Mouse (Mus musculus) skeletal muscle tissue, adult 2 months (tissue): ENCODE data around the gene Dnali1.
A peak's percentile ranks its signal among the peaks of the same experiment; 100 is the strongest.

Experiments used
- DNase-seq: peaks from one replicate; pipeline ENCODE4 v3.0.0-alpha.2; 2012; ENCODE audit warnings: low read depth, low spot score

Dnali1 gene

GRCm38 (mm10) chr4:125065517-125066307 lies at the start of gene Dnali1:
Gene Dnali1 (minus strand): TSS chr4:125065703.
- DNase-seq: peak; percentile 30

- no peak for DNase-seq
Measured at GRCm38 (mm10) chr4:125115081-125115480, 49.6 kb upstream of the Dnali1 start.

DNA sequence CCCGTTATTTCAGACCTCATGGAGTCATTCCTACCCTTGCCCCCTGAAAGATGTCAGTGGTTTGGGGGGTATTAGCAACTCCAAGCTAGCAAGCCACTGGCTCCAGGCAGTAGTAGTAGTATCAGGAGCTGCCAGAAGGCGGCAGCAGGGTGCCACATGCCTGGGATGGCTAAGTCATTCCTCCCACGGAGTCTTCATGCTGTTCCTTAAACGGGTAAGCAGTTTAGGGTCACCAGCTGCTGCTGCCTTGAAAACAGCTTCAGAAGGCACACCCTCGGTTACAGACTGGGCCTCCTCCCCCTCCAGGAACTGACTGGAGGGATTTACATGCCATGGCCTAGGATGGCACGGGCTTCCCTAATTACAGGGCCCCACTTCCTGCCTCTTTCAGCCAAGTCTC lies 49.1 kb upstream of the Dnali1 start:
- peak; percentile 82 for DNase-seq

- no peak for DNase-seq
Measured at GRCm38 (mm10) chr4:125105354-125105753, 39.9 kb upstream of the Dnali1 start.

DNA sequence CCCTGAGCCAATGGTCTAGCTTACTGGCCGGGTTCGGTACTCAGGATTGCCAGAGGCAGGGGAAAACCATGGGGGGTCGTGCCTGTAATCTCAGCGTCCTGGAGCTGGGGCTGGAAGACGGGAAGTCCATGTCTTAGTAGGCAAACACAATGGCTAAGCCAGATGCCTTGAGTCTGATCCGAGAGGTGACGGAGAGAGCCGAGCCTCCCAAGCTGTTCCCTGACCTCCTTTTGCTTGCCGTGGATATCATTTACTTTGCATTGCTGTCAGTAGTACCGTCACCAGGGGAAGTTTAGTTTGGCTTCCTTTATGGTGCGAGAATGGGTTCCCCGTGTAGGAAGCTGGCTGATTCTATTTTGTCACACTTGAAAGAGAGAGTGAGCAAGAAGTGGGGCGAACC lies 35.8 kb upstream of the Dnali1 start:
- DNase-seq: no peak

DNA sequence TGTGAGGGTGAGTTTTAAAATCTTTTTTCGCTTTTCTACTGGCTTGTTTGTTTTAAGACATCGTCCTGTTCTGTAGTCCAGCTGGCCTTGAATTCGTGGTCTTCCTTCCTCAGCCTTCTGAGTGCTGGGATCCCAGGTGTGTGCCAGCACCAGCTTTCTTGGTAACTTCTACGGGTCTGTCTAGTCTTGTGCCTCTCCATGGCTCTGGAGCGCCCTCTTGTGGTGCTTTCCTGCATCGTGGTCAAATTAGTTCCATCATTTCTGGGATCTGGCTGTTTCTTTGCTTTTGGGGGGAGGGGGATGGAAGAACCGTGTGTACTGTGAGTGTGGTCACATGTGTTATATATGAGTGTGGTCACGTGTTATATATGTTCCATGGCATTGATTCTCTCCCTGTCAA lies 34.0 kb upstream of the Dnali1 start:
- peak; percentile 46 for DNase-seq

- no peak for DNase-seq
Measured at GRCm38 (mm10) chr4:125097412-125097811, 31.9 kb upstream of the Dnali1 start.

DNA sequence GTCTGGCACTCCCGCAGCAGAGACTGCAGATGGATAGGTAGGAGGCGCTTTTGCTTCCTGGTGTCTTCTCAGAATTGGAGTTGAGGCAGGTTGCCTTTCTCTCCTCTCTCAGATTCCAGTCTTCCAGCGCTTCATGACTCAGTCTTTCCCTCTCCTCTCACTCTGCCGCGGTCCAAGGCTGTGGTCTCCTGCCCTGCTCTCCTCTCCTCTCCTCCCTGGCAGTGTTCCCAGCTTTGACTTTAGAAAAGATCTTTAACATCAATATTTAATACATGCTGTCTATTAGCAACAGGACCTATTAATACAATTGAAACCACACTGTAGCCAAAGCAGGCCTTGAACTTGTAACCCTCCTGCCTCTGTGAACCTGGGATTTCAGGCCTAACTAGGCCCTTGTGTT lies 30.6 kb upstream of the Dnali1 start:
- DNase-seq: no peak

DNA sequence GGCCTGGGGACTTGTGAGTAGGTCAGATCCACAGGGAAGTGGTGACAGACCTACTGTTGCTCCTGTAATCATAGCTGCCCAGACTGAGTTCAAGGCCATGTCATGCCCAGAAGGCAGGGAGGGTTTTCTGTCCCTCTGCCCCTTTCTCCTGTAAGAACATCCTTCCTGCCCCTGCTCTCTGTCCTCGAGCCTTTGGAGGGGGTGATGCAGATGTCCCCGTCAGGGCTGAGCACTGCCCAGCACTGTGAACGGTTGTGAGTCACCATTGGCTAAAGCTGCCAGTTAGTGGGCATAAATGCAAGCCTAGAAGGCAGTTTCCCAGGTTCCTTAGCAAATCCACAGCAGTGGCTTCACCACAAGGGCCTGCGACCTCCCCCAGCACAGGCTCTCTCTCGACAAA lies 27.5 kb upstream of the Dnali1 start:
- no peak for DNase-seq

GRCm38 (mm10) chr4:125085346-125085841 lies 19.9 kb upstream of the Dnali1 start:
- no peak for DNase-seq

DNA sequence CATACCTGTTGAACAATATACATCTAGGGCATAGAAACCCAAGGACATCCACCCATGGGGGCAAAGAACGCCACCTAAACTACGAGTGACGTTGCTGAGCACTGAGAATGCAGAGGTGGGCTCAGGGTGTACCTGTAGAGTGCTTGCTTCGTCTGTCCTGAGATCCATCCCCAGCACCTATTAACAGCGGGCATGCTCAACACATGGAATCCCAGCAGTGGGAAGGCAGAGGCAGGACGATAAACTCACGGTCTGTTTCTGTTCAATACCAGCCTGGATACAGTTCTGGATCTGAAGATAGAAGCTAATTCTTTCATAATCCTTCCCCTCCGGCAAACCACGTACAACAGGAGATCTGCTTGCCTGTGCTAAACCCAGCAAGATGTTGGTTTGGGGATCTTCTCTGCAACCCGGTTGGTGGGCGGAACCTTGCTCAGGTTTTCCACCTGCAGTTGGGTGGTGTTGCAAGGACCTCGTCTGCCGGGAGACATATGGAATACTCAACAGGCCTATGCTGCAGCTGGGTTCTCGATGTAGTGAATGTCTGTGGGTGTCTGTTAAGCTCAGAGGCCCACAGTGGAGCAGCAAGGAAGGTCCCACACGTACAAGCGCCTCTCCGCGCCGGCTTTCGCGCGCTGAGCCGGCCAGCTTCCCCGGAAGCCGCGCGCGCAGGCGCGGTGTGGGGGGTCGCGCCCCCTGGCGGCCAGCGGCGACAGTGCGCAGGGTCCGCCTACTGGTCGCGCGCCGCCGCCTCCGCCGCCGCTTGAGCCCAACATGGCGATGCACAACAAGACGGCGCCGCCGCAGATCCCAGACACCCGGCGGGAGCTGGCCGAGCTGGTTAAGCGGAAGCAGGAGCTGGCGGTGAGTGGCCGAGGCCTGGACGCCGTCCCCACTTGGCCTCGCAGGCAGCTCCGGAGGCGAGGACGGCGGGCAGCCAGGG lies 19.2 kb upstream of the Dnali1 start, which contains the start of gene Meaf6:
TSS of gene Meaf6 (plus strand) at position 732 of the 943 bp plus-strand sequence.
- DNase-seq: peak; percentile 70

DNA sequence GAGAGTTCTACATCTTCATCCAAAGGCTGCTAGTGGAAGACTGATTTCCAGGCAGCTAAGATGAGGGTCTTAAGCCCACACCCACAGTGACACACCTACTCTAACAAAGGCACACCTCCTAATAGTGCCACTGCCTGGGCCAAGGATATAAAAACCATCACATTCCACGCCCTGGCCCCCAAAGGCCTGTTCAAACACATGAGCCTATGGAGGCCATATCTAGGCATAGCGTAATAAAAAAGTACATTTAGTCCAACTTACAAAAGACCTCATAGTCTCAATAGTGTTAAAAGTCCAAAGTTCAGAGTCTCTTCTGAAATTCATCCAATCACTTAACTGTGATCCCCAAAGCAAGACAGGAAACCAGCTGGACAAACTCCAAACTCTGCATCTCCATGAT lies 13.2 kb upstream of the Dnali1 start:
- DNase-seq: no peak

GRCm38 (mm10) chr4:125077700-125078099 lies 12.2 kb upstream of the Dnali1 start:
- DNase-seq: no peak

DNA sequence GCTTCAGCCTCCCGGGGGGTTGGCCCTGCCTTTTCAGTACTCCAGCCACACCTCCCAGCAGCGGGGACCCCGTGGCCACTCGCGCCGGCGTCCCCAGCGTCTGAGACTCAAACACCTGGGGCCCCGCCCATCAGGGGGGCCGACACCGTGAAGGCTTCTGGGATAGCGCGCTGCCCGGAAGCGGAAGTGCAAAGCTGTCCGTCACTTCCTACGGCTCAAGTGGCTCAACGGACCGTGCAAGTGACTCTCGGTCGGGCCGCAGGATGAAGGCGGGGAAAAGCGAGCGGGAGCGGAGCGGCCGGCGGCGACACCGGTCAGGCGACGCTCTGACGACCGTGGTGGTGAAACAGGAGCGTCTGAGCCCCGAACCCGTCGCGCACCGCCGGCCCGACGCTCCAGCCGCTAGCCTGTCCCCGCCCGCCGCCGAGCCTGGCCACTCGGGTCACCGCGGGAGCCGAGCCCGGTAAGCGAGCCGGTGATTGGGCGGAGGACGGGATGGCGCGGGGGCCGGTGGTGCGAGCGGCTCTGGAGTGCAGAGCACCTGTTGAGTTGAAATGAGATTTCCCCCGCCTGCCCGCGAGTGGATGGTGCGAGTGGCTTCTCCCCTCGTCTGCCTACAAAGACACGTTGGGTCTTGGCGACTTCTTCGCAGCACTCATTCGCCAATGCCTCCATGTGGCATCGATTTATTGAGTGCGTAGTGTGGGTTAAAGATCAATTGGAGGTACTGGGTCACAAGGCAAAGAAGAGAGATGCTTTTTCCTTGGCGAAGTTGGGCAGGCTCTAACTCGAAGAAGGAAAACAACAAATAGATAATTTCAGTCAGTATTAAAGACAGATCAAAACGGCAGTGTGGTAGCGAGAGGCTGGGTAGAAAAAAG lies 1.2 kb upstream of the Dnali1 start, which contains the start of gene Snip1:
TSS of gene Snip1 (plus strand) at position 183 of the 881 bp plus-strand sequence.
- peak; percentile 85 for DNase-seq

DNA sequence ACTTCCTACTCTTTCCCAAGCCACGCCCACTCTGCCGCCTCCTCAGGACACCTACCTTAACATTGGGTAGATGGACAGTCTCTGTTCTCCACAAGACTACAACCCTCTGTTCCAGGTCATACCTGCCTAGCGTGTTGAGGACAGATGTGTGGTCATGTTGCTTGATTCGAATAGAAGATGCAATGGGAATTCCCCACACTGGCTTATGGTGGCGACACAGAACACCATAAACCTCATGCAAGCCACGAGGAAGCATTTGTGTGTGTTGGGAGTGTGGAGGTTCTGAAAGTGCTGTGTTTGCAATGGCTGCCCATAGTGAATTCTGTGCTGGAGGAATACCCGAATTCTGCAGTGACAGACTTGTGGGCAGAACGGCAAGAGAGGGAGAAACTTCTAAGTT lies 1.7 kb downstream of the Dnali1 start:
- no peak for DNase-seq

DNA sequence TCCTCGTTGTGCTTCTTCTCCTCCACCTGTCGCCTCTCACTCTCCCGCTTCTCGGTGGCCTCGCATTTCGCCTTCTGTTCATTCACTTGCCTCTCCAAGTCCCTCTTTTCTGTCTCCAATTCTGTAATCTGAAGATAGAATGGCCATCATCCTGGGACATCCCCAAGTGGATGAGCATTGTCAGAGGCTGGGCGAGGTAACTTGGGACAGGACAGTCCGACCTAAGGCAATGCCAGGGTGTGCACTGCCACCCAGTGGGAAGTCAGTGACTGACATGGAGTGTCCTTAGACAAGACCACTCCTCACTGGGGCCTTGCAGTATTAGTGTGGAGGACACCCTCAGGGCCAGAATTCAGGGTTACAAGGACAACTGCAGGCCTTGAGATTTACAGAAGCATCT lies 6.5 kb downstream of the Dnali1 start:
- DNase-seq: peak; percentile 17

DNA sequence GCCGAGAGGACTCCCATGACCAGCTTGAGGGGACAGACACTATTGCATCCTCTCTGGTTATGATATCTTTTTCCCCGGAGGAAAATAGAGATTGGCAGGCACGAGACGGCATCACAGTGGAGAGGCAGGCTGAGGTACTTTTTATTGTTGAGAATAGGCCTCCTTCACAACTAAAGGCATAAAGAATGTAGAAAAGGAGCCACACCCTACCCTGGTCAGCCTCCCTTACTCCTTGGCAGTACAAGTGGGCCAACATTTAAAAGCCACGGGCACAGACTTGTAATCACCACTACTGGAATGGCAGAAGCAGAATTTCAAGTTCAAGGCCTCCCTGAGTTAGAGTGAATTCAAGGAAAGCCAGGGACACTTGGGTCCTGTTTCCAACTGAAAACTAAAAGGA lies 7.5 kb downstream of the Dnali1 start:
- DNase-seq: no peak

DNA sequence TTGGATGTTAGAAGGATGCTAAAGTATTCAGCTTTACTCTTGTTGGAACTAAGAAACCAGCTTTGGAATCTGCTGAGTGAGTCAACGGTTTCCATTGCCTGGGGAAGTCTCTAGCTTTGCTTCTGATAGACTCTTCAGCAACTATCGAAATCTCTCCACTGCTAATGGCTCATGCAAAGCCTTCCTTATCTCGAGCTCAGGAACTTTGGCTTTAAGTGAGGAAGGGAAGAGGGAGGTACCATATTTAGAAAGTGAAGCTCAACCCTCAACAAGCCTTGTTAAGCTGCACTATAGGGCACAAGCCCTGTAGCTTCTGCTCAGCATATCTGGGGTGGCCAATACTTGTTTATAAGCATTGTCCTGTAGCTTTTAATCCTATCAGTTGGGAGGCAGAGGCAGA lies 8.2 kb downstream of the Dnali1 start:
- DNase-seq: no peak

DNA sequence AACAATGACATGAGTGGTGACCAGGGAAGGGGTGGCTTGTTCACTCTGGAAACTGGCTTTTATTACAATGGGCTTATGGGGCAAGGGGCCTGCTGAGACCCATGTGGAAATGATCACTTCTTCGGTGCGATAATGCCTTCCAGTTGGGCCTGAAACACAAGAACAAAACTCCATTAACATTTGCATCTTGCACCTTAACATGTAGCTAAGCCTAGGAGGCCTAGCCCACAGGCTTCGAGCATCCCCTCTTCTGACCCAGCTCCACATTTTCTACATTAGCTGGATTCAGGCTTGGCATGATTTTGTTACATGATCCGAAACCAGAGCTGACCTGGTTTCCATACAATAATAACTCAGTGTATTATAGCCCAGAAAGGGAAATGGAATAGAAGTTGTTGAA lies 9.0 kb downstream of the Dnali1 start:
- DNase-seq: no peak

GRCm38 (mm10) chr4:125055385-125055784 lies 10.1 kb downstream of the Dnali1 start:
- no peak for DNase-seq

GRCm38 (mm10) chr4:125044454-125044853 lies 21.0 kb downstream of the Dnali1 start:
- no peak for DNase-seq
